Mouse (Mus musculus) limb, embryonic 15.5 days (tissue): ENCODE results near the gene B4galt4. TPM values are rescaled to one million over a fixed set of nuclear protein-coding genes. Genes with fewer than 3 reads are reported as not detected.

Source experiments
- ATAC-seq: fragments of 200-750 bp; cut with Nextera tagmentation; 2 replicates; pipeline ENCODE4 v1.8.0; 2017; ENCODE audit warnings: low read depth, moderate TSS enrichment; ENCODE audit not compliant: insufficient number of reproducible peaks, low FRiP score, low TSS enrichment
- H3K27ac ChIP-seq: fragments of 300-500 bp; sonication (generic); 2 replicates; pipeline ENCODE4 v1.5.1; 2015; ENCODE audit warnings: moderate library complexity, mild to moderate bottlenecking, inconsistent platforms
- H3K27me3 ChIP-seq: fragments of 300-500 bp; sonication (generic); 2 replicates; pipeline ENCODE4 v1.6.1; 2015; ENCODE audit warnings: inconsistent platforms
- H3K36me3 ChIP-seq: fragments of 300-500 bp; sonication (generic); 2 replicates; pipeline ENCODE4 v1.6.1; 2015; ENCODE audit warnings: inconsistent platforms
- H3K4me1 ChIP-seq: fragments of 300-500 bp; sonication (generic); 2 replicates; pipeline ENCODE4 v1.6.1; 2015; ENCODE audit warnings: inconsistent platforms
- H3K4me2 ChIP-seq: fragments of 300-500 bp; sonication (generic); 2 replicates; pipeline ENCODE4 v1.6.1; 2015; ENCODE audit warnings: mild to moderate bottlenecking, inconsistent platforms
- H3K4me3 ChIP-seq: fragments of 300-500 bp; sonication (generic); 2 replicates; pipeline ENCODE4 v1.5.1; 2015; ENCODE audit warnings: mild to moderate bottlenecking, inconsistent platforms
- H3K9ac ChIP-seq: fragments of 300-500 bp; sonication (generic); 2 replicates; pipeline ENCODE4 v1.6.1; 2015; ENCODE audit warnings: inconsistent platforms
- H3K9me3 ChIP-seq: fragments of 300-500 bp; sonication (generic); 2 replicates; pipeline ENCODE4 v1.6.1; 2016; ENCODE audit warnings: inconsistent platforms
- WGBS: fragments of 180-500 bp; shearing (Covaris S2); methylation state at CpG from one replicate; pipeline ENCODE4 v1.1.7; 2015; 5-methylcytosine and 5-hydroxymethylcytosine counted together
- polyA plus RNA-seq: library from polyadenylated mRNA; unstranded; fragments of >200 nt; fragmentation: Nextera tagmentation; extraction: Ambion mirVana; gene quantifications from 2 replicates; pipeline ENCODE4 v1.2.1, GENCODE M21; 2015

The B4galt4 gene
- polyA plus RNA-seq, 1 experiment from 2014 or later, result 26.4 TPM

GRCm38 (mm10) chr16:38760239-38760638 is 18.2 kb downstream of the B4galt4 start:
- 86% methylated on average over 5 of the region's 5 CpGs for whole genome bisulfite sequencing

GRCm38 (mm10) chr16:38760834-38761375 is 18.8 kb downstream of the B4galt4 start:
- H3K36me3 ChIP-seq, result peaks cover 42% of the 10 kb centered on the region

More at GRCm38 (mm10) chr16:38760239-38760638, 18.2 kb downstream of the B4galt4 start:
- Histone ChIP-seq H3K4me3 (no peak overlapping the region), H3K4me2 (no peak overlapping the region), H3K4me1 (peaks cover 3% of the 10 kb centered on the region; the same call in 1 of the 2 replicates), H3K9me3 (no peaks in the 10 kb centered on the region), H3K9ac (no peak overlapping the region), H3K27me3 (no peaks in the 10 kb centered on the region), H3K27ac (no peak overlapping the region), H3K36me3 (peaks cover 41% of the 10 kb centered on the region)
- ATAC-seq, result no peak

GRCm38 (mm10) chr16:38761972-38762371 is 19.9 kb downstream of the B4galt4 start:
- ATAC-seq, result no peak
- no peaks in the 10 kb centered on the region for H3K9me3 ChIP-seq
- H3K4me3 ChIP-seq, result no peak overlapping the region
- no peaks in the 10 kb centered on the region for H3K27me3 ChIP-seq
- H3K27ac ChIP-seq, result no peak overlapping the region
- WGBS, result 60% methylated on average over 5 of the region's 5 CpGs
- no peak overlapping the region for H3K9ac ChIP-seq
- H3K36me3 ChIP-seq, result peaks cover 47% of the 10 kb centered on the region
- H3K4me1 ChIP-seq, result no peaks in the 10 kb centered on the region
- H3K4me2 ChIP-seq, result no peak overlapping the region

More at GRCm38 (mm10) chr16:38760834-38761375, 18.8 kb downstream of the B4galt4 start:
- H3K9me3 ChIP-seq, result no peaks in the 10 kb centered on the region
- ATAC-seq, result no peak
- no peaks in the 10 kb centered on the region for H3K27me3 ChIP-seq
- no peak overlapping the region for H3K4me3 ChIP-seq
- H3K4me2 ChIP-seq, result no peak overlapping the region
- 55% methylated on average over 6 of the region's 6 CpGs for whole genome bisulfite sequencing
- H3K4me1 ChIP-seq, result no peaks in the 10 kb centered on the region
- H3K9ac ChIP-seq, result no peak overlapping the region
- H3K27ac ChIP-seq, result no peak overlapping the region

- peaks cover 52% of the 10 kb centered on the region for H3K36me3 ChIP-seq
- no peaks in the 10 kb centered on the region for H3K9me3 ChIP-seq
- no peak overlapping the region for H3K4me3 ChIP-seq
- no peak overlapping the region for H3K27ac ChIP-seq
- no peaks in the 10 kb centered on the region for H3K4me1 ChIP-seq
- no peaks in the 10 kb centered on the region for H3K27me3 ChIP-seq
- WGBS, result 86% methylated on average over 8 of the region's 8 CpGs
- no peak overlapping the region for H3K9ac ChIP-seq
- no peak overlapping the region for H3K4me2 ChIP-seq
- ATAC-seq, result no peak
Measured at GRCm38 (mm10) chr16:38762401-38762800, 20.3 kb downstream of the B4galt4 start.

- ATAC-seq, result no peak
Measured at GRCm38 (mm10) chr16:38763508-38763907, 21.4 kb downstream of the B4galt4 start.

GRCm38 (mm10) chr16:38766671-38767070 is 24.6 kb downstream of the B4galt4 start:
- H3K36me3 ChIP-seq, result peaks cover 44% of the 10 kb centered on the region
- WGBS, result 69% methylated on average over 3 of the region's 3 CpGs
- H3K27ac ChIP-seq, result no peak overlapping the region
- no peak overlapping the region for H3K4me3 ChIP-seq
- no peaks in the 10 kb centered on the region for H3K27me3 ChIP-seq
- no peaks in the 10 kb centered on the region for H3K4me1 ChIP-seq
- no peaks in the 10 kb centered on the region for H3K9me3 ChIP-seq
- no peak for ATAC-seq
- H3K9ac ChIP-seq, result no peak overlapping the region
- no peak overlapping the region for H3K4me2 ChIP-seq

More at GRCm38 (mm10) chr16:38763508-38763907, 21.4 kb downstream of the B4galt4 start:
- Histone ChIP-seq H3K27me3 (no peaks in the 10 kb centered on the region), H3K9ac (no peak overlapping the region), H3K4me1 (no peaks in the 10 kb centered on the region), H3K9me3 (no peaks in the 10 kb centered on the region), H3K36me3 (peaks cover 51% of the 10 kb centered on the region), H3K27ac (no peak overlapping the region), H3K4me3 (no peak overlapping the region), H3K4me2 (no peak overlapping the region)
- 80% methylated on average over 4 of the region's 4 CpGs for WGBS

- no peak overlapping the region for H3K27ac ChIP-seq
- H3K9ac ChIP-seq, result no peak overlapping the region
- H3K36me3 ChIP-seq, result peaks cover 36% of the 10 kb centered on the region
- WGBS, result 75% methylated on average over 8 of the region's 8 CpGs
- H3K9me3 ChIP-seq, result no peaks in the 10 kb centered on the region
- no peaks in the 10 kb centered on the region for H3K27me3 ChIP-seq
- H3K4me1 ChIP-seq, result peaks cover 9% of the 10 kb centered on the region
- no peak overlapping the region for H3K4me3 ChIP-seq
- ATAC-seq, result no peak
- no peak overlapping the region for H3K4me2 ChIP-seq
Measured at GRCm38 (mm10) chr16:38767761-38768160, 25.7 kb downstream of the B4galt4 start.

- Histone ChIP-seq H3K9ac (no peak overlapping the region), H3K4me2 (no peak overlapping the region), H3K9me3 (no peaks in the 10 kb centered on the region), H3K27ac (no peak overlapping the region), H3K4me3 (no peak overlapping the region), H3K4me1 (peaks cover 12% of the 10 kb centered on the region), H3K36me3 (peaks cover 32% of the 10 kb centered on the region), H3K27me3 (no peaks in the 10 kb centered on the region)
- 89% methylated on average over 8 of the region's 8 CpGs for WGBS
- no peak for ATAC-seq
Measured at GRCm38 (mm10) chr16:38768386-38768785, 26.3 kb downstream of the B4galt4 start.

GRCm38 (mm10) chr16:38769529-38769928 is 27.5 kb downstream of the B4galt4 start:
- H3K36me3 ChIP-seq, result peaks cover 30% of the 10 kb centered on the region
- no peaks in the 10 kb centered on the region for H3K27me3 ChIP-seq
- WGBS, result 70% methylated on average over 9 of the region's 9 CpGs
- no peak overlapping the region for H3K27ac ChIP-seq
- H3K4me1 ChIP-seq, result peaks cover 12% of the 10 kb centered on the region
- no peaks in the 10 kb centered on the region for H3K9me3 ChIP-seq
- no peak for ATAC-seq
- H3K4me2 ChIP-seq, result no peak overlapping the region
- no peak overlapping the region for H3K9ac ChIP-seq
- no peak overlapping the region for H3K4me3 ChIP-seq

- Histone ChIP-seq H3K9ac (no peak overlapping the region), H3K9me3 (no peaks in the 10 kb centered on the region), H3K4me1 (peaks cover 12% of the 10 kb centered on the region), H3K4me2 (no peak overlapping the region), H3K27ac (no peak overlapping the region), H3K36me3 (peaks cover 24% of the 10 kb centered on the region), H3K27me3 (no peaks in the 10 kb centered on the region), H3K4me3 (no peak overlapping the region)
- ATAC-seq, result no peak
- WGBS, result 92% methylated on average over 6 of the region's 6 CpGs
Measured at GRCm38 (mm10) chr16:38771145-38771544, 29.1 kb downstream of the B4galt4 start.

- no peak overlapping the region for H3K4me3 ChIP-seq
- no peak for ATAC-seq
- H3K9me3 ChIP-seq, result no peaks in the 10 kb centered on the region
- 27% methylated on average over 12 of the region's 12 CpGs for WGBS
- H3K27ac ChIP-seq, result no peak overlapping the region
- H3K27me3 ChIP-seq, result no peaks in the 10 kb centered on the region
- H3K36me3 ChIP-seq, result peaks cover 12% of the 10 kb centered on the region
- H3K9ac ChIP-seq, result no peak overlapping the region
- peaks cover 12% of the 10 kb centered on the region for H3K4me1 ChIP-seq
- 0 out of 2 replicates have a peak overlapping the region, but pooled peaks have one; percentile 0 for H3K4me2 ChIP-seq
Measured at GRCm38 (mm10) chr16:38772906-38773496, 30.9 kb downstream of the B4galt4 start.

GRCm38 (mm10) chr16:38774964-38775746 is 33.1 kb downstream of the B4galt4 start:
- Histone ChIP-seq H3K27ac (no peak overlapping the region), H3K4me1 (peaks cover 12% of the 10 kb centered on the region), H3K4me3 (no peak overlapping the region), H3K4me2 (no peak overlapping the region), H3K36me3 (no peaks in the 10 kb centered on the region), H3K9me3 (no peaks in the 10 kb centered on the region), H3K9ac (no peak overlapping the region), H3K27me3 (no peaks in the 10 kb centered on the region)
- ATAC-seq, result no peak
- 44% methylated on average over 7 of the region's 7 CpGs for WGBS
